Mouse (Mus musculus) v-Abl transformed pro-B cells (cell line): ENCODE measurements around the gene Sumf1.

Experiments
- in situ Hi-C, 2 experiments: fragments of 400-800 bp; cut with MboI; formaldehyde crosslinking; loops; one replicate each; pipeline ENCODE4 v1.15.1; 2025; ENCODE audit not compliant: unreplicated experiment in 2 of 2

Sumf1 gene

GRCm38 (mm10) chr6:108156881-108157280 is 28.5 kb downstream of the Sumf1 start:
- in situ Hi-C loops: loop anchor here in 1 of 2 experiments (25.0 kb wide), 1 partner anchor 680 kb away; the partner anchor contains the start of gene Edem1

GRCm38 (mm10) chr6:108154243-108154642 is 31.1 kb downstream of the Sumf1 start:
- in situ Hi-C loops: loop anchor here in 1 of 2 experiments (25.0 kb wide), 1 partner anchor 683 kb away; the partner anchor contains the start of gene Edem1

DNA sequence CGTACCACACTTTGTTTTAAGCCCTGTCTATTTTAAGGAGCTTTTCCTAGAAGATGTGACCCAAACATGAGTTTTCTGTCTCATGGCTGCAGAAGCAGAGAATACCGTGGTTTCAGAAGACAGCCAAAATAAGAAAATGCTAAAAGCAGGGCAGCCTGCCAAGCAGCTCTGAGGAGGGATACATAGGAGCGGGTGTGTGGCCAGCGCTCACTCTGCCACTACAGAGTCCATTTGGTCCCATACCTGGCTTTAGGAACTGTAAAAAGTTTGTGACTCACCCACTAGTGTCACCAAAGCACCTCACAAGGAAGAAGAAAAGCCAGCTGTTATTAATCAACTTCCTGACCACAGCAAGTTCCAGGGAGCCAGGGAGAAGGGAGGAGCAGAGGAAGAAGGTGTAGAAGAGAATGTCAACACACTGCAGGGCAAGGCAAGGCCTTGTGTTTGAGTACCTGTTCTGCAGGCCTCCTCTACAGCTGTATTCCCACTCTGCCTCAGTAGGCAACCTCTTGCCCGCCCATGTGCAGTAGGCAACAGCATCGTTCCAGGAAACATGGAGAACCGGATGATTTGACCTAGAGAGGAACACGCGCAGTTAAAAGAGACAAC is 32.6 kb downstream of the Sumf1 start:
- in situ Hi-C loops: loop anchor here in 1 of 2 experiments (25.0 kb wide), 1 partner anchor 685 kb away; the partner anchor contains the start of gene Edem1

DNA sequence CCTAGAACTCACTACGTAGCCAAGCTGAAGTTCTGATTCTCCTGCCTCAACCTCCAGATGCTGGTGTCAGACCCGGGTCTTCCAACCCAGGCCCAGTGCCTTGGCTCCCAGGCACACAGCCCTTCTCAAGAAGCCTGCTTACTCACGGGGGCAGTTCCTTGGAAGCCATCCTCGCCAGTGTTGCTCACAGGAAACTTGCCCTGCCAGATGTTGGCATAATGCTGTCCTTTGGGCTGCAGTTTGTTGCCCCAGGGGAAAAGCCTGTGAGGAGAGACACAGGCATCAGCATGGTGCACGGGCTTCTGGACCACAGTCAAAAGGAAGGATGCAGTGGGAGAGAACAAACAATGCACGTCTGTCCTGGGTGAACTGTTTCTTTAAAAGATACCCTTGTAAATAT is 33.3 kb downstream of the Sumf1 start:
- in situ Hi-C loops: loop anchor here in 1 of 2 experiments (25.0 kb wide), 1 partner anchor 685 kb away; the partner anchor contains the start of gene Edem1

DNA sequence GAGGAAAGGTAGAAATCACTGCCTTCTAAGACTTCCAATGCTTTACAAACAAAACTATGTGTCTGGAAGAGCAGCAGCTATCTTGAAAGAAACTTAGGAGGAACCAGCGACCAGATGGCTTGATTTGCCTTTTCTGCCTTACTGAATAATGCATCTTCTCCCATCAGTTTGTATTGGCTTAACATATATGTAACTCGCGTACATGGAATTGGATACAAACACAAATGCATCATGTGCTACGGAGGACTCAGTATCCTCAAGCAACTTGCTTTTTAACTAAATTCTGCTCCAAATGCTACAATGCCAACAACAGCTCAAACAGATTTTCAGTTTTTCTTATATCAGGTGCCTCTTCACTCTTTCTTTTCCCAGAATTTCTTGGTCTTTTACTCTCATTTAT is 36.1 kb downstream of the Sumf1 start:
- in situ Hi-C loops: no loop called here

DNA sequence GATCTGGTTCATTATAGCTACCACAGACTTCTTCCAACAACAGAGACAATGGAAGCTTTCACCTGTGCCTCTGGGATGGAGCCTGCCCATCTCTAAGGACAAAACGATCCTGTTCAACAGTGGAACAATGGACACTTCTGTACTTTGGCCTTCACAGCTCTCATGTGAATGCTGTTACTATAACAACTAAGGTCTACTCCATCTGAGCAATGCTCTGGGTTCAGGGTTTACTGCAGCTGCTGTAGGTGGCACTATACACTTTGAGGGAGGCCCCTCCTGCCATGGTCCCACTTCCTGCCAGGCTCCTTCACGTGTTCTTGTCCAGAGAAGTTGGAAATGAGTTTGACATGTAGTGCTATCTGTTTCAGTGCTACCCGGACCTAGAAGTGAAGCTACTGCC is 36.9 kb downstream of the Sumf1 start:
- in situ Hi-C loops: no loop called here

- in situ Hi-C loops: no loop called here
Observed at GRCm38 (mm10) chr6:108146637-108147036, 38.7 kb downstream of the Sumf1 start.

GRCm38 (mm10) chr6:108145941-108146588 is 39.3 kb downstream of the Sumf1 start:
- in situ Hi-C loops: no loop called here

DNA sequence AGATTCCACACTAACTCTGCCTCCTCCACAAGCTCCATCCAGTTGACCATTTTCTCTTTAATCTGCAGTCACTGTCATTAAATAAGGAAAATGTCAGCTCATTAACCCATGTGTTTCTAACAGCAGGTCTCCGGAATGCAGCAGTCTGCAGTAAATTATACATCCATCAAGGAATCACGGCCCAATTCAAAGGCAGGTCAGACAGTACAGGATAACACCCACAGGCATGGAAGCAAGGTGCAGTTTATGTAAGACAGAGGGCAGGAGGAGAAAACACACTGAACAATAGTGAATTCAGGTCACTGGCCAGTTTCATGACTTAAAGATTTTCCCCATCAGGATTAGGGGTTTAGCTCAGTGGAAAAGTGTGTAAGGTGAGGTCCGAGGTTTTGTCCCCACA is 40.1 kb downstream of the Sumf1 start:
- in situ Hi-C loops: no loop called here

DNA sequence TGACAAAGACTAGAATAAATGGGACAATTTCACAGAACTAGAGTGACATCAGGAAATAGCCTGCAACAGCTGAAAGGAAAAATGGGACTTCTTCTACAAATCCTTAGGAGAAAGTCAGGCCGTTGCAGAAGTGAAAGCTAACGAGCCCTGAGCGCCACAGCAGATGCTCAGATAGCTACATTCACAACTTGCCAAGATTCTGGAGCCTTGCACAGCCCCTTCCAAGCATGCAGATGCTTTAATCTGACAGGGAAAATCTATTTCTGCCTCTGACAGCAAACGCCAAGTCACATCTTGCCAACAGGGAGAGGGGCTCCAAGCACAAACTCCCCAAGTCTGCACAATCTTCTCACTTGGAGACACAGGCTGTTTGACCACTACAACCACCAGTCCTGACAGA is 42.6 kb downstream of the Sumf1 start:
- in situ Hi-C loops: no loop called here

DNA sequence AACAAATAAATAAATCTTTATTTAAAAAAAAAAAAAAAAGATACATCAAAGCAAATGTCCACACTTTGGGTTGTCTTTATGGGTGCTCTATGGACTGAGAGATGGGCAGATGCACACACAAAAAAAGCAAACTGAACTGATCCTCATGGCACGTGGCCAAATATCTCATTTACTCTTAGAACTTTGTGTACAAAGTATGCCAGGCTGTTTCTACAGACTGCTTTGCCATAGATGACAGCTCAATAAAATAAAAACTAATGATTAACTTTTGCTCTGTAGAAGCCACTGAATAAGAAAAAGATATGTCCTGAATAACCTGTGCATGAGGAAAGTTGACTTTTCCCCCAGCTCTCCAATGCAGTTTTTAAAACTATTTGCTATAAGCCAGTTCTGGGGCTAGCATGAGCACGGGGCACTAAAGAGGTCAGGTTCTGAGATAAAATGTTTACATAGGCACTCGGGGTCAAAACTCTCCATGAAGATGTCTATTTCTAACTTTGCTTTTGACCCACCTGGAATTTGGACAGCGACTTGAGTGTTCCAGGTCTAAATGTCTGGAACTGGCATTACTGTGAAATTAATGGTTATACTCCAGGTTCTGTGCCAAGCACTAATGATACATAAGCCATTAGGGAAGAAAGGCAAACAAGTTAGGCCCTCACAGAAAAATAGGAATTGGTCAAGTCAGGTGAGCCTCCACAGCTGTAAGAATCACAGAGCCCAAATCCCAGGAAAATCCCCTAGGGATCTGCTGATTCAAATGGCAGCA is 44.5 kb downstream of the Sumf1 start:
- in situ Hi-C loops: no loop called here

- in situ Hi-C loops: no loop called here
Observed at GRCm38 (mm10) chr6:108137031-108137430, 48.4 kb downstream of the Sumf1 start.

- in situ Hi-C loops: no loop called here
Observed at GRCm38 (mm10) chr6:108136286-108136685, 49.1 kb downstream of the Sumf1 start.

- in situ Hi-C loops: no loop called here
Observed at GRCm38 (mm10) chr6:108132268-108132935, 53.0 kb downstream of the Sumf1 start.

DNA sequence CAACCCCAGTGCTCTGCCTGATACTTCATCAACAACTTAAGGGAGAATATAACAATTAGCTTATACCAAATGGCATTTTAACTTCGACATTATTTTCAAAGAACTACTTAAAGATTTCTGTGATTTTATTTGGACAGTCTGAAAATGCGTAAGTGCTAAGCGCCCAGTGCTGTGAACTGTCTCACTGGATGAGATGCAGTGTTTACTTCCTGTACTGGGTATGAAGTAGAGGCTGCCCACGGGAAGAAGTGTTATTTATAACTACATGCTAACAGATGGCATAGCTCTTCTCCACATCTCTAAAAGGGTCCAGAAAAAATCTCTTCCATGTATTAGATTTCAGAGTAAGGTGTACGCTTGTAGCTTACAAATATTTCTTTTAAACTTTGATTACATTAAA is 54.7 kb downstream of the Sumf1 start:
- in situ Hi-C loops: no loop called here

GRCm38 (mm10) chr6:108126631-108127030 is 58.8 kb downstream of the Sumf1 start:
- in situ Hi-C loops: no loop called here

GRCm38 (mm10) chr6:108125474-108125873 is 59.9 kb downstream of the Sumf1 start:
- in situ Hi-C loops: no loop called here

DNA sequence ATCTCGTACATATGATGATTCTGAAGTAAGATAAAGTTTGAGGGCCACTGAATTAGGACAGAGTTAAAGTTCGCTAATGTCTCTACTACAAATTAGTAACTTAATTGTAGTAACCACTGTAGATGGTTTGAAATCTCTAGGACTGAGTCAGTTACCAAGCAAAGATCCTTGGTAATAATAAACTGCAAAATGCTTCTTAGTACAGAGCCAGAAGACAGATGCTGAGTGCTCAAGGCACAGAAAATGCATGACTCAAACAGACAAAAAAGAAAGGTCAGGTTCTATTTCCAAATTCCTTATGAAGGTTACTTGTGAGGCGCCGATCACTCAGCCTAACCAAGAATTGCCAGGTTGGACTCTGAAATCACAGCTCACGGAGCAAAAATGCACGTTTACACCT is 67.5 kb downstream of the Sumf1 start:
- in situ Hi-C loops: no loop called here

DNA sequence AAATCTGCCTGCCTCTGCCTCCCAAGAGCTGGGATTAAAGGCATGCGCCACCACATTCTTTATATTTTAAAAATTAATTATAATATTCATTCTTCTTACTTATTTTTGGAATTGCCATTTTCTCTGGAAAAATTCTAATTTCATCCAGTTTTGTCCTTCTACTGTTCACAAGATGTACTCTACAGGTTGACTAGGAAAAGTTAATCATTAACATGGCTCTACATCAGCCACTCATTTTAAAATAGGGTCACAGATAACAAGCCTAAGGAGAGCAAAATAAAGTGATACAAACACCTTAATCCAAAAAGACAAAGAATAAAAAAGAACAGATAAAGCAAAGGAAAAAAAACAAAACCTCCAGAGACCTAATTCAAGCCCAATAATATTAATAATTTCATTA is 70.4 kb downstream of the Sumf1 start:
- in situ Hi-C loops: no loop called here

DNA sequence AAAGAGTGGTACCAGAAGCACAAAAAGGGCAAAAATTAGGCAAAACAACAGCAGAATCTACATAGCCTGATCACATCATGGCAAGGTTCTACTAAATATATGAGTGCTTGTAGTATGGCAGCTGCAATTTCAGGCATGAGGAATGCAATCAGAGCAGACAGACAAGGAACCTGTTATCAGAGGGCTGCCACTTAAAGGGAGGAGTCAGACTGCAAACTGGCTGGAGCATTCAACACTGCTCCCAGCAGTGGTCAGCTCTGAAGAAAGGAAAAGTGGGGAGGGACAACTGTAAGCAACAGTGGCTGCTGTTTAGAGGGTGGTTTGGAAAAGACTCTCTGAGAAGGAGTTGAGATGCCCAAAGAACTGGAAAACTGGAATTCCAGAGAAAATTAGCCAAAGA is 73.7 kb downstream of the Sumf1 start:
- in situ Hi-C loops: no loop called here

DNA sequence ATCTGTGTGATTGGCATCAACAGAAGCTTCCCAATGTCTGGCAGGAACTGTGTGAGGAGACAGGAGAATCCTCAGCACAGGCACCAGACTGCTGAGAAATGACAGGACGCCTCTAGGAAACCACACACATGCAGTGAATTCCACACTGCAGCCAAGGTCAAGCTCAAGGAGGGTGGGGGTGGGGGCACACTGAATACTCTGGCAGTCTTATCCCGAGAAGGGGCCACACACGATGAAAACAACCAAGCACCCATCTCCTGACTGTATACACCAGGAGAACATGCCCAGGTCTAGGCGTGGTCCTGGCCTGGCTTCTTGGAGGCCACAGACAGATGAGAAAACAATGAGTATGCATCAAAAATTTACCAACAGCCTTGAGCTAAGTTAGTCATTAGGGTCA is 75.0 kb downstream of the Sumf1 start:
- in situ Hi-C loops: no loop called here
